Mouse (Mus musculus): Measurements from ENCODE around the gene Gm10409.
"Not testable (repeated sequence)": the region's sequence is repeated elsewhere in the genome, so short reads cannot be mapped to it uniquely, and the experiment has no call there.

Gene Gm10409

DNA sequence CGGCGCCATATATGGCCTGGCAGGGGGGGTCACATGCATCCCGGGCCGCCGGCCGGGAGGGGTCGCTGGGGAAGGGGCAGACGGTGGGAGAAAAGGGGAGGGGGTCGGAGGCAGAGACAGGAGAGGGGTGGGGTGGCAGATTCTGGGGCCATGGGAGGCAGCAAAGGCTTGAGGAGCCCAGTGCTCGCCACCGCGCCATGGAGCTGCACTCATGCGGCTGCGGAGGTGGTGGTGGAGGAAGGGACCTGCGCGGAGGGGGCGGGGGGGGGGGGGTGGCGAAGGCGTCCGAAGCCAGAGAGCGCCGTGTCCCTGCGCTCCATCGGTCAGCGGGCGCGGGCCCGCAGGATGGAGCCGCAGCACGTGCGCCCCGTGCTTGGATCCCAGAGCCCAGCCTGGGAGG, at the start of gene Gm10409:
Gene Gm10409 (plus strand): TSS at position 301 of the 400 bp plus-strand sequence.
- DNase-seq, result not testable (repeated sequence)

DNA sequence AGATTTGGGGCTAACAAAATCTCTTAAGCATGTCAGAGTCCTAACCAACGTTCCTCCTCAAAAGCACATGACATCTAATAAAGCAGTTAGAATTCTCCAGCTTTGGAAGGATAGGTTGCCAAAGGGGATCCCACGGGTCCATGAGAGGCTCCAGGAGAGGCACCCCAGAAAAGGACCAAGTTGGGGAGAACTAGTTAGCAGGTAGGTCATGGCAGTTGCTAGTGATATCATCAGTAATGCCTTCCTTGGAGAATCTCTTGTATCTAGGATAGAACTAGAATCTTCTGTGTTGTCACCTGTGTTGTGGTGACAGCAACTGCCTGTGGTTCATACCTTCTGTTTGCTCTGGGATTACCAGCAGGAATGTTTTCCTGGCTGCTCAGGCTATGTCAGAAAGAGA, 17.6 kb upstream of the Gm10409 start, which contains the start of gene Gm10413:
Gene Gm10413 (plus strand): TSS at position 301 of the 400 bp plus-strand sequence.
- DNase-seq, result not testable (repeated sequence)

DNA sequence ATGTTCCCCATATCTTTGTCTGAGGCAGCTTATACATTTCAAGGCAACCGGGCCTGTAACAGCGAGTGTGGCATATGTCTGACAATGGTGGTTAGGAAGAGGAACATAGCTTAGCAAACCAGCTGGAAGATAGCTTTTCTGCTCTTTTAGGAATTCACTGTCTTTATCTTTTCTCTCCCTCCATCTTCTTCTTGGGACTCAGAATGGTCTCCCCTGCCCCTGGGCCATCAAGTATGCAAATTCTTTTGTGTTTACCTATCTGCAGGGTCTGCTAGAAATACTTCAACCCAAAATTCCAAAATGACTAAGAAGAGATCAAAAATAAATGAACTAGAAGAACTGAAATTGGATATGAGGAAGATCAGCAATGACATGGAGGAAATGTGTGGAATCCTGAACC, 15.4 kb downstream of the Gm10409 start, which contains the start of gene Gm3005:
Gene Gm3005 (plus strand): TSS at position 301 of the 400 bp plus-strand sequence.
- DNase-seq, result not testable (repeated sequence)

DNA sequence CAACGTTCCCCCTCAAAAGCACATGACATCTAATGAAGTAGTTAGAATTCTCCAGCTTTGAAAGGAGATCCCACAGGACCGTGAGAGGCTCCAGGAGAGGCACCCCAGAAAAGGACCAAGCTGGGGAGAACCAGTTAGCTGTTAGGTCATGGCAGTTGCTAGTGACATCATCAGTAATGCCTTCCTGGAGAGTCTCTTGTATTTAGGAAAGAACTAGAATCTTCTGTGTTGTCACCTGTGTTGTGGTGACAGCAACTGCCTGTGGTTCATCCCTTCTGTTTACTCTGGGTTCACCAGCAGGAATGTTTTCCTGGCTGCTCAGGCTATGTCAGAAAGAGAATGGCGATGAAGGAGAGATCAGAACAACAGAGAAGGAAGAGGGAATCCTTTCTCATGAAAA, 36.7 kb downstream of the Gm10409 start, which contains the start of gene Gm10408:
Gene Gm10408 (plus strand): TSS at position 301 of the 400 bp plus-strand sequence.
- not testable (repeated sequence) for DNase-seq

Measured in layer of hippocampus, adult 9-11 months (tissue).